Mouse (Mus musculus): ENCODE data around the gene Gjc1. TPM values are rescaled to one million over a fixed set of nuclear protein-coding genes. Genes with fewer than 3 reads are reported as not detected.

Gjc1 gene
- polyA plus RNA-seq, 1 experiment from 2014 or later: 25.8 TPM

- ATAC-seq: no peak
- peaks cover 3% of the 10 kb centered on the region; the same call in 1 of the 2 replicates for H3K27me3 ChIP-seq (ENCODE audit: control insufficient read depth, insufficient read depth, low read depth, low read length)
- H3K27ac ChIP-seq (ENCODE audit: low read length): no peak overlapping the region
- 54% methylated on average over 6 of the region's 6 CpGs for WGBS
- H3K9me3 ChIP-seq (replicated peaks; ENCODE audit: control insufficient read depth, low read length, poor library complexity, severe bottlenecking): no peaks in the 10 kb centered on the region
- H3K4me3 ChIP-seq (ENCODE audit: low read depth, low read length): no peak overlapping the region
- H3K36me3 ChIP-seq (ENCODE audit: control insufficient read depth, insufficient read depth, low read length): no peaks in the 10 kb centered on the region
- H3K9ac ChIP-seq (ENCODE audit: low read depth, low read length): no peak overlapping the region
- H3K4me1 ChIP-seq (ENCODE audit: control insufficient read depth, insufficient read depth, low read length): peaks cover 18% of the 10 kb centered on the region
- H3K4me2 ChIP-seq (ENCODE audit: low read length): no peak overlapping the region
Observed at GRCm38 (mm10) chr11:102821231-102821630, 1.7 kb upstream of the Gjc1 start.

- Histone ChIP-seq H3K9me3 (replicated peaks; ENCODE audit: control insufficient read depth, low read length, poor library complexity, severe bottlenecking) (no peaks in the 10 kb centered on the region), H3K4me3 (ENCODE audit: low read depth, low read length) (no peak overlapping the region), H3K27ac (ENCODE audit: low read length) (no peak overlapping the region), H3K4me2 (ENCODE audit: low read length) (no peak overlapping the region), H3K27me3 (ENCODE audit: control insufficient read depth, insufficient read depth, low read depth, low read length) (peaks cover 3% of the 10 kb centered on the region; the same call in 1 of the 2 replicates), H3K36me3 (ENCODE audit: control insufficient read depth, insufficient read depth, low read length) (no peaks in the 10 kb centered on the region), H3K4me1 (ENCODE audit: control insufficient read depth, insufficient read depth, low read length) (peaks cover 18% of the 10 kb centered on the region), H3K9ac (ENCODE audit: low read depth, low read length) (no peak overlapping the region)
- ATAC-seq: no peak
- 9% methylated on average over 3 of the region's 3 CpGs for WGBS
Observed at GRCm38 (mm10) chr11:102820432-102820831, 932 bp upstream of the Gjc1 start.

DNA sequence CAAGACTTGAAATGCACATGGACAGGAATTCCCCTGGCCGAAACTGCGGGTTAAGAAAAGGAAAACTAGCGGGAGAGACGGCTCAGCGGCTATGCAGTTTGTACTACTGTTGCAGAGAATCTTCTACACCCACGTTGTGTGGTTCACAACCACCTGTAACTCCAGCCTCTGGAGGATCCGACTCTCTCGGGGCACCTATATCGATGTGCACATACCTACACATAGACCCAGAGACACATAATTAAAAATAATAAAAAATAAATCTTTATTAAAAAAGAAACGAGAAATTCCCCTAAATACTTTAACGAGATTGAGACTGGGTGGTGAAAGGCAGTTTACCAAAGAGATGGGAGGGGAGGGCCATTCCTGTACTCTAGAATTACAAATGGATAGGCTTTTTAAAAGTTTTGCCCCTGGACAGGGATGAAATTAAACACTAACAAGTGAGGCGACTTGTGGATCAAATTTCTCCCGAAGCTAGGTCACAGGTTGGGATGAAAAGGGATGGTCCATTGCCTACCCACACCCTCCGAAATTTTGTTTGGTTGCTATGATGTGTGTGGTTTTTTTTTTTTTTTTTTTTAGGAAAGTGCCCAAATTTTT lies 384 bp upstream of the Gjc1 start:
- Histone ChIP-seq H3K4me1 (ENCODE audit: control insufficient read depth, insufficient read depth, low read length) (peaks cover 18% of the 10 kb centered on the region), H3K4me2 (ENCODE audit: low read length) (peak overlapping the region; percentile 87), H3K4me3 (ENCODE audit: low read depth, low read length) (peak overlapping the region; percentile 86), H3K36me3 (ENCODE audit: control insufficient read depth, insufficient read depth, low read length) (no peaks in the 10 kb centered on the region), H3K9ac (ENCODE audit: low read depth, low read length) (peak overlapping the region; percentile 87; the same call in 1 of the 2 replicates), H3K27me3 (ENCODE audit: control insufficient read depth, insufficient read depth, low read depth, low read length) (peaks cover 3% of the 10 kb centered on the region; the same call in 1 of the 2 replicates), H3K9me3 (replicated peaks; ENCODE audit: control insufficient read depth, low read length, poor library complexity, severe bottlenecking) (no peaks in the 10 kb centered on the region), H3K27ac (ENCODE audit: low read length) (peak overlapping the region; percentile 85)
- peak; percentile 70 for ATAC-seq
- 7% methylated on average over 14 of the region's 14 CpGs for whole genome bisulfite sequencing

DNA sequence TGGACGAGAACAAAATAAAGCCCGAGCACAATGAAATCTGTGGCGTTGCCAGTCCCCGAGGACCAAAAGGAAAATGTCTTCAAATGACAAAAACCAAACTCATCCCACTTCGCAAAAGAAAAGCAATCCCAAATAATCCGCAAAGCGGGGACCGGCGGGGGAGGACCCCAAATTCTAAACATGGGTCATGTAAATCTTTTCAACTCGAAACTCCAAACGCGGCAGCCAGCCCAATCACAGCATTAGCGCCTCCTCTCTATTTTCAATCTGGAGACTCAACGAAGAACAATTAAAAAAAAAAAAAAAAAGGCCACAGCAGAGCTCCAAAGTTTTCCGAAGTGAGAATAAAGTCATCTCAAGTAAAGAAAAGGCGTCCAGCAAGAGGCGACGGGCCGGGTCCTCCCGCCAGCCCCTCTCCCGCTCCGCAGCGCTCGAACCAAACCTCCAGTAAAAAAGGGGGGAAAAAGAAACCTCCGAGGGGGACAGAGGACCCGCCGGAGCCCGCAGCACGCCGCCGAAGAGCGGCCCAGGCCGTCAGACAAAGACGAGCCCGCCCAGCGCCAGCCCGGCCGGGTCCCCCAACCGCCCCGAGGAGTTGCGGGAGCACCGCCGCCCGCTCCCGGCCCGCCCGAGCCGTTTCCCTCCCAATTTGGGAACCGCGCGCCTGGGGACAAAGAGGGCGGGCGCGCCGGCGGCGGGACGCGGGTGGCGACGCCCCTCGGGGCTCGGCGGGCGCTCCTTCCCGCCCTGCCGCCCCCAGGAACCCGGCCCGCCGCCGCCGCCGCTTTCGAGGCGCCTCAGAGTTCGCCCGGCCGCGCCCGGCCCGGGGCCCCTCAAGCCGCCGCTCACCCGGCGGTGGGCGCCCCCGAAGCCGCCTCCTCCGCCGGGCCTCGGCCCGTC lies 1.1 kb downstream of the Gjc1 start:
- H3K27ac ChIP-seq (ENCODE audit: low read length): peak overlapping the region; percentile 85
- peak overlapping the region; percentile 87 for H3K9ac ChIP-seq (ENCODE audit: low read depth, low read length)
- H3K36me3 ChIP-seq (ENCODE audit: control insufficient read depth, insufficient read depth, low read length): no peaks in the 10 kb centered on the region
- no peaks in the 10 kb centered on the region for H3K9me3 ChIP-seq (replicated peaks; ENCODE audit: control insufficient read depth, low read length, poor library complexity, severe bottlenecking)
- peak overlapping the region; percentile 87 for H3K4me2 ChIP-seq (ENCODE audit: low read length)
- WGBS: 0% methylated on average over 68 of the region's 92 CpGs
- peaks cover 18% of the 10 kb centered on the region for H3K4me1 ChIP-seq (ENCODE audit: control insufficient read depth, insufficient read depth, low read length)
- peaks cover 3% of the 10 kb centered on the region; the same call in 1 of the 2 replicates for H3K27me3 ChIP-seq (ENCODE audit: control insufficient read depth, insufficient read depth, low read depth, low read length)
- ATAC-seq: peak; percentile 40; the same call in 1 of the 2 replicates
- peak overlapping the region; percentile 86 for H3K4me3 ChIP-seq (ENCODE audit: low read depth, low read length)

GRCm38 (mm10) chr11:102814881-102815280 lies 4.6 kb downstream of the Gjc1 start:
- ATAC-seq: no peak
- Histone ChIP-seq H3K9me3 (replicated peaks; ENCODE audit: control insufficient read depth, low read length, poor library complexity, severe bottlenecking) (no peaks in the 10 kb centered on the region), H3K36me3 (ENCODE audit: control insufficient read depth, insufficient read depth, low read length) (no peaks in the 10 kb centered on the region), H3K4me3 (ENCODE audit: low read depth, low read length) (no peak overlapping the region), H3K9ac (ENCODE audit: low read depth, low read length) (no peak overlapping the region), H3K27me3 (ENCODE audit: control insufficient read depth, insufficient read depth, low read depth, low read length) (no peaks in the 10 kb centered on the region), H3K4me2 (ENCODE audit: low read length) (no peak overlapping the region), H3K27ac (ENCODE audit: low read length) (no peak overlapping the region), H3K4me1 (ENCODE audit: control insufficient read depth, insufficient read depth, low read length) (peaks cover 18% of the 10 kb centered on the region)

DNA sequence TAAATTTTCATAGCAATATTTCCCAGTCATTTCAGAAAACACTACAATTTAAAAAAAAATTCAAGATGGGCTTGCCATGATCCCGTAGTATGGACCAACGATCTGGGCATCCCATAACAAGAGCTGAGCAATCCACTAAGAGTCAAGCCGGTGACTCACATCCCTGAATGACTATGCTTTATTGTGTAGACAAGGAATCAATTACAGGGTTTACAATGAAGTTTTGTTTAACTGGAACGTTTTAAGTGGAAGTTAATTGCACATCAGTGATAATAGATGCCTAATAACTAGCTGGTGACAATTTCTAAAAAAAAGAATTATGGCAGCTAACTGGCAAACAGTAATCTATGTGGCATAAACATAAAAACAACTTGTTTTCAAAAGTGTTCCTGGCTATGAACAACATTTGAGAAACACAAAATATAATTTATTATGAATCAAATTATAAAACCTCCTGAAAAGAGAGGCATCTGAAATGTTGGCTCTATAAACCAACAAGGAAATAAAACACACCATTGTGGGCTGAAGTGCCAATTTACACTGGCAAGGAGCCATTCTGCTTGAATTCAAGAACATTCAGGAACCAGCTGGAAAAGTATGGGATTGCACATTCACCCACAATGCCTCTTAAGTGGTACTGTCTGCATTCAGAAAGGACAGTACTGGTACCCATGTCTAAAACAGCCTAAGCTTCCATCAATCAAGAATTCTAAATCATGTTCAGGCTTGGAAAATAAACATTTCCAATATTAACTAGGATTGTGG lies 8.6 kb downstream of the Gjc1 start:
- no peaks in the 10 kb centered on the region for H3K36me3 ChIP-seq (ENCODE audit: control insufficient read depth, insufficient read depth, low read length)
- H3K4me2 ChIP-seq (ENCODE audit: low read length): no peak overlapping the region
- 0 out of 2 replicates have a peak, but pooled peaks cover 2% of the 10 kb centered on the region for H3K4me1 ChIP-seq (ENCODE audit: control insufficient read depth, insufficient read depth, low read length)
- 63% methylated on average over 4 of the region's 4 CpGs for WGBS
- no peak for ATAC-seq
- H3K27me3 ChIP-seq (ENCODE audit: control insufficient read depth, insufficient read depth, low read depth, low read length): no peaks in the 10 kb centered on the region
- H3K27ac ChIP-seq (ENCODE audit: low read length): no peak overlapping the region
- H3K4me3 ChIP-seq (ENCODE audit: low read depth, low read length): no peak overlapping the region
- no peak overlapping the region for H3K9ac ChIP-seq (ENCODE audit: low read depth, low read length)
- H3K9me3 ChIP-seq (replicated peaks; ENCODE audit: control insufficient read depth, low read length, poor library complexity, severe bottlenecking): no peaks in the 10 kb centered on the region

GRCm38 (mm10) chr11:102808246-102808645 lies 11.3 kb downstream of the Gjc1 start:
- H3K27me3 ChIP-seq (ENCODE audit: control insufficient read depth, insufficient read depth, low read depth, low read length): no peaks in the 10 kb centered on the region
- no peak overlapping the region for H3K4me2 ChIP-seq (ENCODE audit: low read length)
- no peak overlapping the region for H3K4me3 ChIP-seq (ENCODE audit: low read depth, low read length)
- H3K27ac ChIP-seq (ENCODE audit: low read length): no peak overlapping the region
- no peak for ATAC-seq
- WGBS: 80% methylated on average over 5 of the region's 5 CpGs
- no peak overlapping the region for H3K9ac ChIP-seq (ENCODE audit: low read depth, low read length)
- no peaks in the 10 kb centered on the region for H3K36me3 ChIP-seq (ENCODE audit: control insufficient read depth, insufficient read depth, low read length)
- 0 out of 2 replicates have a peak, but pooled peaks cover 2% of the 10 kb centered on the region for H3K4me1 ChIP-seq (ENCODE audit: control insufficient read depth, insufficient read depth, low read length)
- H3K9me3 ChIP-seq (replicated peaks; ENCODE audit: control insufficient read depth, low read length, poor library complexity, severe bottlenecking): no peaks in the 10 kb centered on the region

- Histone ChIP-seq H3K4me1 (ENCODE audit: control insufficient read depth, insufficient read depth, low read length) (no peaks in the 10 kb centered on the region), H3K9me3 (replicated peaks; ENCODE audit: control insufficient read depth, low read length, poor library complexity, severe bottlenecking) (no peaks in the 10 kb centered on the region), H3K9ac (ENCODE audit: low read depth, low read length) (no peak overlapping the region), H3K4me2 (ENCODE audit: low read length) (no peak overlapping the region), H3K36me3 (ENCODE audit: control insufficient read depth, insufficient read depth, low read length) (peaks cover 10% of the 10 kb centered on the region), H3K27me3 (ENCODE audit: control insufficient read depth, insufficient read depth, low read depth, low read length) (no peaks in the 10 kb centered on the region), H3K4me3 (ENCODE audit: low read depth, low read length) (no peak overlapping the region), H3K27ac (ENCODE audit: low read length) (no peak overlapping the region)
- no peak for ATAC-seq
- 93% methylated on average over 5 of the region's 5 CpGs for WGBS
Observed at GRCm38 (mm10) chr11:102803453-102803852, 16.0 kb downstream of the Gjc1 start.
